Mouse (Mus musculus) liver, adult 2 months (tissue): ENCODE data around the gene Phf6.

Source experiments
- CTCF ChIP-seq: fragments of 200-500 bp; IDR thresholded peaks from 2 replicates; pipeline ENCODE4 v1.5.1; 2011; ENCODE audit warnings: low read depth, low read length, control low read depth
- POLR2A ChIP-seq: fragments of 200-500 bp; IDR thresholded peaks from 2 replicates; pipeline ENCODE4 v1.6.1; 2011; ENCODE audit warnings: low read length, control low read depth; ENCODE audit not compliant: insufficient read depth; ENCODE audit errors: extremely low read depth

- TF ChIP-seq POLR2A (no peak), CTCF (no peak)
Measured at GRCm38 (mm10) chrX:52930191-52930590, 18.1 kb downstream of the Phf6 start.
